In the genomic region with DNA sequence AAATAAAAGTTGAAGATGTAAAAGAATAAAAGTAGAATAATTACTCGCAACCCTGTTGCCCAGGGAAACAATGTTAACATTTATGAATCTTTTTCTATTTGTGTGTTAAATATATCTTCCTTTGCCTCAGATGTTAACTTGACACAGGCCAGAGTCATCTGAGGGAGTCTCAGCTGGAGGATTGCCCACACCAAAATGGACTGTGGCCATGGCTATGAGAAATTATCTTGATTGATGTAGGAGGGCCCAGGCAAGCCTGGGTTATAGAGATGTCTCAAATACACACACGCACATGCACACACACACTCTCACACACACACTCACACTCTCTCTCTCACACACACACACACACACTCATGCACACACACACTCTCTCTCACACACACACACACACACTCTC, we compare ENCODE assay signal across 26 mouse cellular contexts.
DNase-seq lines count a peak whose midpoint lies in the region; ATAC-seq and TF ChIP-seq lines count a peak whose summit lies in the region.
"Had no signal": no experiment of that assay in that cellular context is flagged by ENCODE, and none has a peak within 500 bp of the region (broad histone marks: within the 10 kb centered on the region; RNA-seq: fewer than 3 reads in every experiment).

No protein-coding gene starts in this region.

- ATAC-seq in intestine, embryonic 14.5 days (replicated peaks; ENCODE audit: low FRiP score, low TSS enrichment, low read depth): peak; percentile 71
- no peak for ATAC-seq in intestine, postnatal 0 days
- peak; percentile 35; the same call in 1 of the 2 replicates for ATAC-seq in stomach, embryonic 16.5 days (ENCODE audit: insufficient read depth, low FRiP score)
- ATAC-seq in forebrain, embryonic 13.5 days: no peak
- ATAC-seq in cerebellum, adult (ENCODE audit: insufficient number of reproducible peaks, low FRiP score, low TSS enrichment): no peak
- ATAC-seq: activated CD4-positive, CD25-positive, alpha-beta regulatory T cell, adult 4 months; CD4-positive, CD25-positive, alpha-beta regulatory T cell, adult 4 months; forebrain, postnatal 0 days; midbrain, embryonic 15.5 days had no signal

- H3K9ac ChIP-seq in intestine, embryonic 14.5 days (ENCODE audit: low read length): no peak overlapping the region
- H3K9ac ChIP-seq in intestine, postnatal 0 days (ENCODE audit: low read depth, low read length): no peak overlapping the region
- H3K9ac ChIP-seq in stomach, embryonic 16.5 days (ENCODE audit: low read length): no peak overlapping the region
- no peak overlapping the region for H3K9ac ChIP-seq in forebrain, embryonic 13.5 days
- H3K9ac ChIP-seq: embryonic facial prominence, embryonic 13.5 days; forebrain, postnatal 0 days; heart, embryonic 13.5 days; hindbrain, embryonic 14.5 days; limb, embryonic 13.5 days; lung, embryonic 15.5 days; midbrain, embryonic 15.5 days had no signal

- H3K4me1 ChIP-seq in intestine, embryonic 14.5 days (replicated peaks; ENCODE audit: control insufficient read depth, insufficient read depth, low read length): peaks cover 4% of the 10 kb centered on the region; the same call in 1 of the 2 replicates
- no peaks in the 10 kb centered on the region for H3K4me1 ChIP-seq in intestine, postnatal 0 days (replicated peaks; ENCODE audit: control insufficient read depth, insufficient read depth, low read length)
- H3K4me1 ChIP-seq in stomach, embryonic 16.5 days (ENCODE audit: control insufficient read depth, insufficient read depth, low read length): peaks cover 5% of the 10 kb centered on the region; the same call in 1 of the 2 replicates
- H3K4me1 ChIP-seq in forebrain, embryonic 13.5 days: no peaks in the 10 kb centered on the region
- H3K4me1 ChIP-seq: forebrain, embryonic 10.5 days had no signal

- H3K4me2 ChIP-seq in intestine, embryonic 14.5 days (ENCODE audit: low read length): no peak overlapping the region
- H3K4me2 ChIP-seq in intestine, postnatal 0 days (replicated peaks; ENCODE audit: low read depth): no peak overlapping the region
- H3K4me2 ChIP-seq in stomach, embryonic 16.5 days (ENCODE audit: low read depth, low read length): no peak overlapping the region
- H3K4me2 ChIP-seq in forebrain, embryonic 13.5 days: no peak overlapping the region
- H3K4me2 ChIP-seq: embryonic facial prominence, embryonic 13.5 days; heart, embryonic 13.5 days; hindbrain, embryonic 14.5 days; limb, embryonic 13.5 days; liver, embryonic 11.5 days; lung, embryonic 15.5 days; midbrain, embryonic 15.5 days had no signal

- peak overlapping the region; percentile 65; the same call in 1 of the 2 replicates for H3K27ac ChIP-seq in intestine, embryonic 14.5 days (ENCODE audit: low read depth)
- H3K27ac ChIP-seq in intestine, postnatal 0 days (ENCODE audit: low read depth, low read length): no peak overlapping the region
- H3K27ac ChIP-seq in stomach, embryonic 16.5 days (ENCODE audit: low read length): no peak overlapping the region; the same call in 1 of the 2 replicates
- no peak overlapping the region for H3K27ac ChIP-seq in forebrain, embryonic 13.5 days
- H3K27ac ChIP-seq: embryonic facial prominence, embryonic 13.5 days; forebrain, embryonic 10.5 days; heart, embryonic 13.5 days; hindbrain, embryonic 14.5 days; limb, embryonic 13.5 days; lung, embryonic 15.5 days; midbrain, embryonic 10.5 days; midbrain, embryonic 15.5 days had no signal

- DNase-seq in intestine, embryonic 14.5 days (ENCODE audit: low spot score): no peak
- DNase-seq in NIH3T3 (ENCODE audit: low read depth): peak; percentile 40
- DNase-seq in adrenal gland, postnatal 25 days: peak; percentile 41
- DNase-seq: cerebellum, adult 18-20 months; forebrain, postnatal 0 days; gastrocnemius, postnatal 10 days; heart, postnatal 10 days; kidney, postnatal 25 days; right cerebral cortex, adult 18-20 months; spleen, adult 18-20 months; thymus, postnatal 25 days had no signal

- no peak overlapping the region for H3K4me3 ChIP-seq in intestine, embryonic 14.5 days (ENCODE audit: low read depth, low read length)
- H3K4me3 ChIP-seq in intestine, postnatal 0 days (ENCODE audit: low read depth, low read length): no peak overlapping the region
- no peak overlapping the region for H3K4me3 ChIP-seq in stomach, embryonic 16.5 days (replicated peaks; ENCODE audit: low read length)
- H3K4me3 ChIP-seq in forebrain, embryonic 13.5 days: no peak overlapping the region
- H3K4me3 ChIP-seq: embryonic facial prominence, embryonic 13.5 days; forebrain, embryonic 10.5 days; heart, embryonic 13.5 days; limb, embryonic 13.5 days; lung, embryonic 15.5 days; midbrain, embryonic 10.5 days; midbrain, embryonic 15.5 days had no signal

- no peaks in the 10 kb centered on the region for H3K9me3 ChIP-seq in intestine, embryonic 14.5 days (ENCODE audit: control insufficient read depth, low read length)
- H3K9me3 ChIP-seq in intestine, postnatal 0 days (ENCODE audit: control insufficient read depth): no peaks in the 10 kb centered on the region
- H3K9me3 ChIP-seq in stomach, embryonic 16.5 days (replicated peaks; ENCODE audit: control insufficient read depth, low read length): no peaks in the 10 kb centered on the region
- H3K9me3 ChIP-seq in forebrain, embryonic 13.5 days (replicated peaks): no peaks in the 10 kb centered on the region
- H3K9me3 ChIP-seq: embryonic facial prominence, embryonic 13.5 days; forebrain, embryonic 10.5 days; limb, embryonic 13.5 days; lung, embryonic 15.5 days; midbrain, embryonic 10.5 days; midbrain, embryonic 15.5 days had no signal

- TF ChIP-seq CTCF in intestine, postnatal 0 days (IDR thresholded peaks at IDR 0.05; ENCODE audit: low read depth): no peak

- H3K27me3 ChIP-seq in intestine, embryonic 14.5 days (replicated peaks; ENCODE audit: control insufficient read depth, insufficient read depth, low read length): no peaks in the 10 kb centered on the region
- H3K27me3 ChIP-seq in intestine, postnatal 0 days (replicated peaks; ENCODE audit: control insufficient read depth, insufficient read depth, low read length): no peaks in the 10 kb centered on the region
- no peaks in the 10 kb centered on the region for H3K27me3 ChIP-seq in stomach, embryonic 16.5 days (ENCODE audit: control insufficient read depth, insufficient read depth, low read length)
- no peaks in the 10 kb centered on the region for H3K27me3 ChIP-seq in forebrain, embryonic 13.5 days
- H3K27me3 ChIP-seq: embryonic facial prominence, embryonic 13.5 days; heart, embryonic 13.5 days; limb, embryonic 13.5 days; lung, embryonic 15.5 days; midbrain, embryonic 15.5 days had no signal

- H3K36me3 ChIP-seq in intestine, embryonic 14.5 days (ENCODE audit: control insufficient read depth, insufficient read depth, low read length): no peaks in the 10 kb centered on the region
- no peaks in the 10 kb centered on the region for H3K36me3 ChIP-seq in intestine, postnatal 0 days (ENCODE audit: control insufficient read depth, insufficient read depth)
- H3K36me3 ChIP-seq in stomach, embryonic 16.5 days (ENCODE audit: control insufficient read depth, insufficient read depth, low read length): no peaks in the 10 kb centered on the region
- no peaks in the 10 kb centered on the region for H3K36me3 ChIP-seq in forebrain, embryonic 13.5 days (ENCODE audit: poor library complexity, severe bottlenecking)
- H3K36me3 ChIP-seq: embryonic facial prominence, embryonic 13.5 days; forebrain, embryonic 10.5 days; heart, embryonic 13.5 days; limb, embryonic 13.5 days; lung, embryonic 15.5 days; midbrain, embryonic 10.5 days; midbrain, embryonic 15.5 days had no signal

- 49% methylated on average over 2 of the region's 2 CpGs for WGBS in intestine, embryonic 14.5 days
- WGBS in intestine, postnatal 0 days: 73% methylated on average over 2 of the region's 2 CpGs
- WGBS in stomach, embryonic 16.5 days: 69% methylated on average over 2 of the region's 2 CpGs
- WGBS in forebrain, embryonic 13.5 days: 93% methylated on average over 2 of the region's 2 CpGs

Comparison
In these comparisons a context has a peak if more than half of its experiments do, and no peak if none do; other contexts are left out.
1. ATAC-seq: peak in intestine, embryonic 14.5 days (single experiment) and stomach, embryonic 16.5 days (single experiment); none in intestine, postnatal 0 days (single experiment), forebrain, embryonic 13.5 days (single experiment) and cerebellum, adult (single experiment).